Mouse (Mus musculus): ENCODE results near the gene Rftn1.
"Not testable (repeated sequence)": the region's sequence is repeated elsewhere in the genome, so short reads cannot be mapped to it uniquely, and the experiment has no call there.

Rftn1 gene

GRCm38 (mm10) chr17:50130421-50130820, 60.1 kb downstream of the Rftn1 start:
- DNase-seq (ENCODE audit: low read depth in 2 of 2, low spot score in 2 of 2): no peak

DNA sequence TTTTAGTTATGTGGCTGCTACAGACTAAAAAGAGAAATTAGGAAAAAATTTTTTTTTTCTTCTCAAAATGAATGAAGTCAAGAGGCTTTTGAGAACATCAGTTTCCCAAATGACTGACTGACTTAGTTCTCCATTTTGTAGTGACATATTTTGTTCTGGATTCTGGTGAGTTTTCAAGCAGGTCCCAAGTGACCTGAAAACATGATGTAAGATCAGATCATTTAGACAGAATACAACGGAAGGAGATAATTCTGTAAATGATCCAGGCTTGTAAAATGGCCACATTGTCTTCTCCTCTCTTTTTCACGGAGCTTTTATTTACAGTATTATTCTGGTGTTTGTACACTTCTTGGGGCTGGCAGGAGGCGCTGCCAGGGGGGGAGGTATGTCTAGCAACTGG, 62.1 kb downstream of the Rftn1 start:
- no peak for DNase-seq (ENCODE audit: low read depth in 2 of 2, low spot score in 2 of 2)

GRCm38 (mm10) chr17:50127045-50127813, 63.2 kb downstream of the Rftn1 start:
- no peak for DNase-seq (ENCODE audit: low read depth in 2 of 2, low spot score in 2 of 2)

- DNase-seq (ENCODE audit: low read depth in 2 of 2, low spot score in 2 of 2): no peak
Measured at GRCm38 (mm10) chr17:50126545-50126944, 63.9 kb downstream of the Rftn1 start.

DNA sequence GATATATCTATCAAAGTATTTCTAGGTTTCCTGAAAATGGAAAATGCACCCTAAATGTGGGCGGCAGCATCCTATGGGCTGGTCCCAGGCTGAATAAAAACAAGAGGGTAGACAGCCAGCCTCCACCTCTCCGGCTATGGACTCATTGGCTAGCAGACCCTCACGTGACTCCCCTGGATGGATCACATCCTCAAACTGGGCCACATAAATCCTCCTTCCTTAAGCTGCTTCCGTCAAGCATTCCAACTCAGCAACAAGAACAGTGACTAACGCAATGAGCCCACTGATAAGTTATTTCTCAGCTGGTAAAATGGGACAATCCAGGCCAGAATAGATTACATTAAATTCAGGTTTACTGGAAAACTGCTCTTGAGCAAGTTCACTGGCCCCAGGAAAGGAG, 64.6 kb downstream of the Rftn1 start:
- DNase-seq (ENCODE audit: low read depth in 2 of 2, low spot score in 2 of 2): no peak

DNA sequence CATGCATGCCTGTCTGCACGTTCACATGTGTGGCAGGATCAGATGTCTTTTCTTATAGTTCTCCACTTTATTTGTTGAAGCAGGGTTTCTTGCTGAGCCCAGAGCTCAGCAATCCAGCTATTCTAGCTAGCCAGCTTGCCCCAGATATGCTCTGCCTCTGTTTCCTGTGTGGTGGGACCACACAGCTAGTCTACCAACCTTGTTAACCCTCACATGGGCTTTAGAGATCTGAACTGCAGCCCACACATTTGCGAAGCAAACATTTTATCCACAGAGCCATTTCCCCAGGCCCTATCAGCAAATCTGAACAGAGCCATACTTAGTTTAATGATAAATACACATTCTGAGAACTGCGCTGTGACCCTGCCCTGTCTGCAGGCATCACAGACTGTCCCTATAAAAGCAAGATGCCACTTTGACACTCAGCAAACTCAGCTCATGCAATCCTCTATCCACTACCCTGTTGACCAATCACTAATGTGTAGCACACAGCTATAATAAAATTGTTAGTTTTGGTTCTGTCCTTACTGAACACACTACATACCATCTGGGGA, 65.2 kb downstream of the Rftn1 start:
- peak in 1 of 2 experiments; percentile 18 for DNase-seq (ENCODE audit: low read depth in 2 of 2, low spot score in 2 of 2)

- DNase-seq (ENCODE audit: low read depth in 2 of 2, low spot score in 2 of 2): no peak
Measured at GRCm38 (mm10) chr17:50124708-50125107, 65.8 kb downstream of the Rftn1 start.

DNA sequence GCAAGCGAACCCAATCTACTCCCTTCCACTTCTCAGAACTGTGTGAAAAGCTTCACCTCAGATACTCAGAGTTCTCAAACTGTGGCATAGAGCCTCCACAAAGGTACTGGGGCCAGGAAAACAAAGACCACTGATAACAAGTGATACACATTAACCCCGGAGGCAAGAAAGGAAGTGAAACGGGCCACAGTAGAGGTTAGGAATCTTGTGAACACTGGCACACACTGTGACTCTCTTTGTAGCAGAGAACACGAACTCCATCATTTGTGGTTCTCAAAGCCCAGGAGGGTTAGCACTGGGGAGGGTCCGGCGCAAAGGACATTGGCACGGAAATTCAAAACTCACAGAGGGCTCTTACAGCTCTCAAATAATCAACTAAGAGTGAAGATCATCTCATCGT, 67.9 kb downstream of the Rftn1 start:
- no peak for DNase-seq (ENCODE audit: low read depth in 2 of 2, low spot score in 2 of 2)

DNA sequence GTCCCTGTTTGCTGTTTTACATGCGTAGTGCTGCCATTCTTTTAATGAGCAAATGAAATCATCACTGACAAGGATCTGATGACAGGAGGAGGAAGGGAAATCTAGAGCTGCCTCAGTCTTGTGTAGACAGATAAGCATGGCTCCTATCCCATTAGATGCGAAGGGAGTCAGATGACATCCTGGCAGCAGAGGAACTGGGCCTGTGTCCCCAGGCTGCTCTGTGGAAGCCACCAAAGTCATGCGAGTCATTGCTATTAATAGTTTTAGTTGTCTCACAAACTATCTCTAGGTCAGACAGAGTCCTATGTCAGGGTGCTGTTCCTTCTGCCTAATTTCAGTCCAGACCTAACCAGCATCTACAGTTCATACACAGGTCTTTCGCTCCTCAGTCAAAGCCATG, 70.4 kb downstream of the Rftn1 start:
- DNase-seq (ENCODE audit: low read depth in 2 of 2, low spot score in 2 of 2): no peak

GRCm38 (mm10) chr17:50117461-50117860, 73.0 kb downstream of the Rftn1 start:
- DNase-seq (ENCODE audit: low read depth in 2 of 2, low spot score in 2 of 2): no peak

- DNase-seq (ENCODE audit: low read depth in 2 of 2, low spot score in 2 of 2): no peak
Measured at GRCm38 (mm10) chr17:50116980-50117379, 73.5 kb downstream of the Rftn1 start.

- not testable (repeated sequence) for DNase-seq (ENCODE audit: low read depth in 2 of 2, low spot score in 2 of 2)
Measured at GRCm38 (mm10) chr17:50116401-50116800, 74.1 kb downstream of the Rftn1 start.

GRCm38 (mm10) chr17:50115716-50116115, 74.8 kb downstream of the Rftn1 start:
- not testable (repeated sequence) for DNase-seq (ENCODE audit: low read depth in 2 of 2, low spot score in 2 of 2)

GRCm38 (mm10) chr17:50114659-50115058, 75.8 kb downstream of the Rftn1 start:
- DNase-seq (ENCODE audit: low read depth in 2 of 2, low spot score in 2 of 2): no peak

GRCm38 (mm10) chr17:50110650-50111415, 79.6 kb downstream of the Rftn1 start:
- no peak for DNase-seq (ENCODE audit: low read depth in 2 of 2, low spot score in 2 of 2)

DNA sequence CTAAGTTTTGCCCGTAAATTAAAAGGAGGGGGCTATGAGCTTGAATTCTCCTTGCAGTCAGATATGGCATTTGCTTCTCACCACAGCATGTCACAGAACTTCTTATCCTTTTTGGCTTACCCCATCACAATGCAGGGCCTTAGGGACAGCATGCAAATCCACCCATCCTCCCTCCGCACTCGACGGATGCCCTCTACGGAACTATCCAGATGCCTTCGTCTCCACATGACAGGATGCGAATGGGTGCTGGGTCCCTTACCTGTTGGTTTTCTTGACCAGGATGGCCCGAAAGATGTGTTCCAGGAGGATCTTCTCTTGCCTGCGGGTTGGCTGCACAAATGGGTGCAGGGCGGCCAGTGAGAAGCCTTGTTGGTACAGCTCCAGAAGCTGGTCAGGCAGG, 83.7 kb downstream of the Rftn1 start:
- DNase-seq (ENCODE audit: low read depth in 2 of 2, low spot score in 2 of 2): no peak

DNA sequence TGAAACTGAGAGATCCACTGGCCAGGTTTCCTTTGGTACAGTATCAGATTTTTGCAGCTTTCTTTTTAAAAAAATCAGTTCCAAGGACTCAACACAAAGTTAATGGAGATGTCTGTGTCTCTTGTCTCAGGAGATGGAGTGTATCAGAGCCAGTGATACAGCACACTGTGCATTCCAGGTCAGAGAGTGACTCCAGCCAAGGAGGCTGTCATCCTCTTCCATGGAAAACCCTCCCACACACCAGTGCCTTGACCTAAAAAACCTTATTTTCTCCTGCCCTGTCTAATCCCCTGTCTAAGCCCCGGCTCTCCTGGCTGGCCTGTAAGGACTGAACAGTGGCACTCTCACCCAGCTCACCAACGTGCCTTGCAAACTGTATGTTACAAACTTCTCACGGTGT, 86.3 kb downstream of the Rftn1 start:
- no peak for DNase-seq (ENCODE audit: low read depth in 2 of 2, low spot score in 2 of 2)

DNA sequence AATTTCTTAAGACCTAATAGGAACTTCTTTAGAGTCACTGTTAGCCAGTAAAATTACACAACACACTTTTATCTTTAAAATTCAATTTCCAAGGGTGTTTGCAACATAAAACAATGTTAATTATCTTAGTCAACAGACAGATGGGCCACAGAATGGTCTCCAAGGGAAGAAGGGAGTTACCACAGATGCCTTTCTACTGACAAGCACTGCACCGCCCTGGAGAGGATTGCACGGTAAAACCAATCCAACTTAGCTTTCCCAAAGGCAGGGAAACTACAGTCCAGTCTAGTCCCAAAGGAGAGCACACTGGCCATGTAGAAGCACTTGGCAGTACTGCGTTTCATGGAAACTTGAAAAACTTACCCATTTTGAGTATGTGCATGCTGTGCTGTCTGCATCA, 89.1 kb downstream of the Rftn1 start:
- no peak for DNase-seq (ENCODE audit: low read depth in 2 of 2, low spot score in 2 of 2)

GRCm38 (mm10) chr17:50100070-50100469, 90.4 kb downstream of the Rftn1 start:
- no peak for DNase-seq (ENCODE audit: low read depth in 2 of 2, low spot score in 2 of 2)

GRCm38 (mm10) chr17:50099378-50099777, 91.1 kb downstream of the Rftn1 start:
- DNase-seq (ENCODE audit: low read depth in 2 of 2, low spot score in 2 of 2): no peak

DNA sequence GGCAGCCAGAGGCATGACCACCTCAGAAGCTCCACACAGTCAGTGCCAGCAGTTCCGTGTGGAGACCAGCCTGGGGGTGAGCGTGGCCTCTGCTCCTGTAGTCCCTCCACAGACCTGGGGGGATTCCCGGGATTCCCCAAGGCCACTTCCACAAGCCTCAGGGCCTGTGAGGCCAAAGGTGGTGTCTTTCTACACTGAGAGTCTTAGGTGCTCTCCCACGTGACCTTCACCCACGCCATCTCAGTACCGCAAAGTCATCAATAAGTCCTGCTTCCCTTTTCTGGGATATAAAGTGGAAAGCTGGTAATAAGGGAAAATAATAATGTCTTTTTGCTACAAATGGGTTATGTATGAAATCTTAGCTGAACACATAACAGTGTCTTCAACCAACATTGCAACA, 92.2 kb downstream of the Rftn1 start:
- DNase-seq (ENCODE audit: low read depth in 2 of 2, low spot score in 2 of 2): no peak

GRCm38 (mm10) chr17:50097831-50098230, 92.6 kb downstream of the Rftn1 start:
- DNase-seq (ENCODE audit: low read depth in 2 of 2, low spot score in 2 of 2): no peak

Measured in CD8-positive naive resting alpha-beta T cell, adult 2 months (primary cell).